Mouse (Mus musculus) heart, postnatal 10 days (tissue): ENCODE data around the gene Ptpa. TPM values are rescaled to one million over a fixed set of nuclear protein-coding genes. Genes with fewer than 3 reads are reported as not detected.

Source experiments
- DNase-seq, 2 experiments: peaks; one replicate each; pipeline ENCODE4 v3.0.0; 2021
- intact Hi-C: fragments of 180-260 bp; cut with DNase I; formaldehyde crosslinking; loops from one replicate; pipeline ENCODE4 v1.15.1; 2025
- total RNA-seq, 2 experiments: library from RNA; stranded (reverse); gene quantifications; 2 replicates each; pipeline ENCODE4 v1.2.3; 2021

Ptpa gene
- total RNA-seq, 2 experiments from 2014 or later, result 125 to 133 TPM

DNA sequence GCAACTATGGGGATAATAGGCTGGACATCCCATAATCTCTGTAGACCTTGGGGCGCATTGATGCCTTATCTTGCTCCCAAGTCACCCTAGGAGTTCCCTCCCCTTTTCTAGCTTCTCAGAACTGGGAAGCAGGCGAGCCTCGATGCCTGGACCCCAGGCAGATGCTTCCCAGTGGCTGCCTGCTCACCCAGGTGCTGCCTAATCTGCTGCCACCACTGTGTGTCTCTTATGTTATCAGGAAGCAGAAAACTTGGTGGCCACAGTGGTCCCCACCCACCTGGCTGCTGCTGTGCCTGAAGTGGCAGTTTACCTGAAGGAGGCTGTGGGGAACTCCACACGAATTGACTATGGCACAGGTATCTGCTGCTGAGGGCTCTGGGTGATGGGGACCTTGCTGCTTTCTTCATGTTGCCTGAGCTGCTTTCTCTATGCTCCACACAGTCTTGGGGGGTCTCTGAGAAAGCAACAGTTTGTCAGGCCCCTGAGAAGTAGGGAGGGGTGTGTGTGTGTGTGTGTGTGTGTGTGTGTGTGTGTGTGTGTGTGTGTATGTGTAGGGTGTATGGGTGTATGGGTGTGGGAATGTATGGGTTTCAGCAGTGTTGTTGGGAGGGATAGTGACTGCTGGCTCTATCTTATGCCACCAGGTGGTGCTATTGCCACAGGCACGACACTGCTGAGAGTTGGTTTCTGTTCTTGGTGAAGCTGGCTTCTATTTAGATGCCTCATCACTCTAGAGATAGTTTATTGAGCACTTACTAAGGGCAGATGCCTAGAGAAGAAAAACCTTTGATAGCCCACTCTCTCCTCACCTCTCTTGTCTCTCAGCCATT lies 19.7 kb downstream of the Ptpa start:
- intact Hi-C loops, result loop anchor here (1.0 to 5.0 kb wide), 4 partner anchors 109 to 499 kb away; no protein-coding TSS in a partner anchor
- DNase-seq, result peak; percentile 81 to 85

DNA sequence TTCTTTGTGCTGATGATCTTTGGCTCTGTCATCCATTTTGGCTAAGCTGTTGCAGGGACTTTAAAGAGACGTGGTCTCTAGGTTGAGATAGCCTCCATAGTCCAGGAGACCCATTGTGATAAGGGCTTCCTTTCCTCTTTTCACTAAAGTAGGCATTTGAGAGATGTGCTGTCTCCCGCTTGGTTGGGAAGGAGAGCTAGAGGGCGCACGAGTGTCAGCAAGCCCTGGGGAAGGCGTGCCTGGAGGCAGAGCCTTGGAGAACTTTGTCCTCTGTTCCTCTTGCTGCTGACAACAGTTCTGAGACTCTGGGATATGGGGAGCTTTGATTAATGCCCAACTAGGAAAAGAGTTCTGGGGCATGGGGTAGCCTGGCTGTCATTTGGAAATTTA lies 20.3 kb downstream of the Ptpa start:
- intact Hi-C loops, result loop anchor here (2.0 to 5.0 kb wide), 2 partner anchors 109 to 166 kb away; no protein-coding TSS in a partner anchor
- peak; percentile 71 to 74 for DNase-seq

DNA sequence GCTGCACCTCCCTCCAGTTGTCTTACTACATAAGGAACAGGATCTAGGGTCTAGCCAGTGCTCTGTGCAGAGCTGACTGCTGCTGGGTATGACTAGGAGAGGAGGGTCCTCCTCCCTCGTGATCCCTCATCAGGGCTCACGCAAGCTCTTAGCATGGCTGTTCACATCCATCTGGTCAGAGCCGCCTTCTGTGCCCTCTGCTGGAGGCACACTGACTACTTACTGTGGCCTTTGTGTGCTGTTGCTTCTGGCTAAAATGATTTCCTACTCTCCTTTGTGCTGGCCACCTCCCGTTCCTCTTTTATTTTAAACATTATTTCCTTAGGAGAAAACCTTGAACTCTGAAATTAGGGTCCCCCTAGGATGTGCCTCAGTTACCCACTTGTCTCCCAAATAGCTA lies 21.0 kb downstream of the Ptpa start:
- no peak for DNase-seq
- intact Hi-C loops, result loop anchor here (2.0 to 5.0 kb wide), 2 partner anchors 108 to 165 kb away; no protein-coding TSS in a partner anchor

DNA sequence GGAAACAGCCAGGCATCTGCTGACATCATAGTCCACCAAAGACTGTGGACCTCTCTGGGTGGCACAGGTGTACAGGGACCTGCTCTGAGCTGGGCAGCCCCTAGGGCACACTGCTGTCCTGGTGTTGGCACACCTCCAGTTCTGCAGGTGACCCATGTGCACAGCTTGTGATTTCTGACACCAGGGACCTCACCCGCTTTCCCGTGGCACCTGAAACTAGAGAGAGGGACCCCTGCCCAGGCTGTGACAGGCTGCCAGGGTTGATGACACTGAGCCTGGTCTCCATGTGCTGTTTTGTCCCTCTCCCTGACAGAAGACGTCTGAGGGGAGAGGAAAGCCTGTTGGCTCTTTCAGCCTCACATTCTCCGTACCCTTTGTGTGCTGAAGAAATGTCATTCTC lies 22.0 kb downstream of the Ptpa start:
- DNase-seq, result no peak
- intact Hi-C loops, result loop anchor here (2.0 to 5.0 kb wide), 2 partner anchors 107 to 165 kb away; no protein-coding TSS in a partner anchor

DNA sequence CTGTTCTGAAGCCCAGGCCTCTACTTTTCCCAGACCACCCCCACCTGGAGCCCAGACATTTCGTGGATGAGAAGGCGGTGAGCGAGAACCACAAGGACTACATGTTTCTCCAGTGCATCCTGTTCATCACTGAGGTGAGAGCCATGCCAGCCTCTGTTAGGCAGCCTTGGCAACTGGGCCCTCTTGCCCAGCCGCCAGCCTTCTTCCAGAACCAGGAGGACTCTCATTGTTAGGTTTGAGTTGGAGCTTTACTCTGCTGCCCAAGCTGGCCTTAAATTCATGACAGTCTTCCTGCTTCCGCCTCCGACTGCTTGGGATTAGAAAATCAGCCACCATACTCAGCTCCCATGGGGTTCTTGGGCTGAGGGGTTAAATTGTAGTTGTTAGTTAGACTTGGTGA lies 23.8 kb downstream of the Ptpa start:
- intact Hi-C loops, result loop anchor here (2.0 to 5.0 kb wide), 2 partner anchors 163 to 355 kb away; no protein-coding TSS in a partner anchor
- DNase-seq, result no peak

DNA sequence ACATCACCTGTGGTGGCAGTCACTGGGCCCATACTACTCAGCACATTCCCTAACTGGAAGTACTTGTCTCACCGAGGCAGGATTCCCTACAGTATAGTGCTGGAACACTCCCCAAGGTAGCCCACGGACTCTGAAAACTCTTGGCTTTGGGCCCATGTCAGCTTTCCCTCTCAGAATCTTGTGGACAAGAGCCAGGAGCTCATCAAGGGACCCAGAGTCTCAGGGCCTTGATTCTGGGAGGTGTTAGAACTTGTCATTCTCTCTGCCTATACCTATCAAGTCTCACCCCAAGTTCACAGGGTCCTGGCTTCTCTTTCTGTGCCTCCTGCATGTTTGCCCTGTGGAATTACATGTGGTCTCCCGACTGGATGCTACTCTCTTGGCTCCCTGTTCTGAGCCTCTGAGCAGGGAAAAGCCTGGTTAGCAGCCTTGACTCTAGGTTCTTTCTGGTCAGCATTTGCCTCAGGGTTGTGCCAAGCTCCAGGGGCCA lies 24.4 kb downstream of the Ptpa start:
- peak; percentile 57 to 63 for DNase-seq
- intact Hi-C loops, result loop anchor here (2.0 kb wide), 1 partner anchor 355 kb away; no protein-coding TSS in a partner anchor

DNA sequence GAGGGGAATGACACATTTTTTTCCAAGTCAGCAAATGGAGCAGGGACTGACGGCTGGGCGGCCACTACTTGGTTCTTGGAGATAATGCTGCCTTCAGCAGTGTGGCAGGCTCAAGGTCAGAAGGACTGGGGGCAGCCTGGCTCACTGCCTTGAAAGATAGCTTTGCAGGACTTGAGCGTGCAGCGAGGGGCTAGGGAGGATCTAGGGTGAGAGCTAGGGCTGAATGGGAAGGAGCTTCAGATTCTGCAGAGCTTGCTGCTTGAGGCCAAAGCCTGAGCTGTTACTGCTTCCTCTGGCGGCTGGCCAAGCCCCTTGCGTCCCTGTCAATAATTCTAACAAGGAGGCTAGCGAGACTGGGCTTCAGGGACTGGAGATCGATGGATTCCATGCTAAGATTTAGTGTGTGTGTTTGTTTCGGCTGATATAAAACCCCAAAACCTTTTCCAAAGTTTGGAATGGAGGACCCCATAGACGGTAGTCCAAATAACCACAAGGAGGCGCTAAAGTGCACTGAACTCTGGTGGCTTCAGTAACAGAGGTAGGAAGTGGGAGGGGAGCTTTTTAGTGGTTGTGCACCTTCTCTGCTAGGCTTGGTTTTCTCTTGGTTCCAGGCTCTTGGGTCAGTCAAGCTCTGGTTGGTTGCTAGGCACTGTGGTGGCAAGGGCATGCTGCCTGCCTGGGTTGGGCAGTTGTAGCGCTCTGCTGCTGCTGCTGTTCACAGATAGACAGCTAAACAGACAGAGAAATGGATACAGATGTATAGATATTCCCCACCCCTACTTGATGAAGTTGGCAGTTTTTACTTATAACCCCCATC lies 25.1 kb downstream of the Ptpa start:
- peak; percentile 88 to 89 for DNase-seq
- intact Hi-C loops, result loop anchor here (1.0 to 2.0 kb wide), 2 partner anchors 29 to 354 kb away; no protein-coding TSS in a partner anchor

DNA sequence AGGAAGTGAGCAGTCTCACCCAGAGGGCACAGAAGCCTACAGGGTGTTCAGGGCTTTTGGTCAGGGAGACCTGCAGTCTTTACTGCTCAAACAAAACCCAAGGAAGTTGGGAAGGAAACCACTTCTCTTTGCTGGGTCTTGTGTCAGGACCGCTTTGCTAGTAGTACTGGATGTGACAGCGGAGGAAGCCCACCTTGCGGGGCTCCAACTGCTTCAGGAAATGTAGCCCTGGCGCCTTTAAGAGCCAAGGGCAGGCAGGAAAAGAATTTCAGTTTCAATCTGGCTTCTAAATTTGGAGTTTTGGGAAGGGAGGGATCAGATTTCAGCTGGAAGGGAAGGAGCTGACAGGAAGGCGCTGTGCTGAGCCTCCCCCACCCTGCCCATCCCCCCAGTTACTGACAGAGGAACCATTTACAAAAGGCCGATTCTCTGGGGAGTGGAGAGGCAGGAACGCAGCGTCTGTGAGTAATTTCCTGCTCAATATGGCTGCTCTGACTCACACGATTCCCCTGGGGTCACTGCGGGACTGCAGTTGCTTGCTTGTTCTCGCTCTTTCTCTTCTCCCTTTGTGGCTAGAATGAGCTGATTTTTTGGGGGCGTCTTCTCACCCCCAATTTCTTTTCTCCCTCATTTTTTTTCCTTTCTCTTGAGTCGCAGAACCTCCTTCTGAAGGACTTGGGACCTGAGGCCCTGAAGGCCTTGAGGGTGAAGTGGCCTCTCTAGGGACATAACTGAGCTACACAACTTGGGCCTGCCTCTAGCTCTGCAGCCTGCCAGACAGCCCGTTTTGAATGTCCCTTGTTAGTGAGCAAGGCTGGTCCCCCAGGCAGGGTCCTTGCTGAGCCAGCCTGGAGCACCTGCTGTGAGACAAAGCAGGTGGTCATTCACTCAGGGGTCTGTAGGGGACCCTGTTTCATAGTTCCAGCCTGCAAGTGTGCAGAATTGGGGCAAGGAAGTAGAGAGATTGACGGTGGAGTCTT lies 26.0 kb downstream of the Ptpa start:
- peak; percentile 93 to 94 for DNase-seq
- intact Hi-C loops, result loop anchor here (1.0 to 2.0 kb wide), 2 partner anchors 28 to 353 kb away; no protein-coding TSS in a partner anchor

DNA sequence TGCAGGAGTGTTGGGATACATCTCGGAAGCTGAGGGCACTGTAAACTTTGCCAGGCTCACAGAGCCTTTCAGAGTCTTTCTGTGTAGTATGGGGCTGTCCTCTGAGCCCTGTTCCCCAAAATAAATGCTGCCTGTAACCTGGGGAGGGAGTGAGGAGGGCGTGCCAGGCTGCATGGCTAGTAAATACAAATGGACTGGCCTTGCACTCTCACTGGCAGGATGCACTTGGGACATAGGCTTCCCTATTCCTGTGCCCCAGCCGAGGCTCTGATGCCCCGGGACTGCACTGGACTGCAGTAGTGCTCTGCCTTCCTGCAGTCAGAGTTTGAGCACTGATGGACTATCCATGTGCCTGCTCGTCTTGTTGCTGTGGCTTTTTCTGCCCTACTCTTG lies 26.7 kb downstream of the Ptpa start:
- DNase-seq, result peak; percentile 46 to 51
- intact Hi-C loops, result no loop called here

DNA sequence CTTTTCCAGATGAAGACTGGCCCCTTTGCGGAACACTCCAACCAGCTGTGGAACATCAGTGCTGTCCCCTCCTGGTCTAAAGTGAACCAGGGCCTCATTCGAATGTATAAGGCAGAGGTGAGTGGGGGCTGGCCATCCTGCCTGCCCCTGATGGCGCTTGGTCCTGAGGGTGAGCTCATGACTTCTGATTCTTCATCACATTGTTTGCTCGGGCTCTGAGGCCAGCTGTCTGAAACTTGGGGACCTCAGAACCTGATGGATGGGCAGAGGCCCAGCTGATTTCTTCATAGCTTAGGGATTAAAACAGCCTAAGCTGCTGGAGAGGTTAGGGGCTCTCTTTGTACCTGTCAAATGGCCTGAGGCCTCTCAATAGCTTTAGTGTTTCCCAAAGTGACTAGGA lies 27.4 kb downstream of the Ptpa start:
- DNase-seq, result no peak
- intact Hi-C loops, result no loop called here

DNA sequence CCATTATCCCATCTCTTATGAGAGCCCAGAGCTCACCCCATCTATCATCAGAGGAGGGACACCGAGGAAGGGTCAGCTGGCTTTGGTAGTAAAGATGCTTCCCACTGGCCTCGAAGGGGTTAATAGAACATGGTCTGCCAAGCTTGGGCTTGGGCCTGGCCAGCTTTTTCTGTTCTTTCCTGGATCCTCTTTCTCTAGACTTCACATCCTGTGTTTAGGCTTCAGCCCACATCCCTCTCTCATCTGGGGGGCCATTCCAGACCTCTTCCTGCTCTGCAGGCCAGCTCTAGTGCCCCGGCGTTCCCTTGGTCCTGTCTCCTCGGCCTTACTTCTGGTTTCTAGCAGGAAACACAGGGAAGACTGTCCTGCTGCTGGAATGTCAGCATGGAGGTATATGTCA lies 28.2 kb downstream of the Ptpa start:
- intact Hi-C loops, result no loop called here
- DNase-seq, result no peak

DNA sequence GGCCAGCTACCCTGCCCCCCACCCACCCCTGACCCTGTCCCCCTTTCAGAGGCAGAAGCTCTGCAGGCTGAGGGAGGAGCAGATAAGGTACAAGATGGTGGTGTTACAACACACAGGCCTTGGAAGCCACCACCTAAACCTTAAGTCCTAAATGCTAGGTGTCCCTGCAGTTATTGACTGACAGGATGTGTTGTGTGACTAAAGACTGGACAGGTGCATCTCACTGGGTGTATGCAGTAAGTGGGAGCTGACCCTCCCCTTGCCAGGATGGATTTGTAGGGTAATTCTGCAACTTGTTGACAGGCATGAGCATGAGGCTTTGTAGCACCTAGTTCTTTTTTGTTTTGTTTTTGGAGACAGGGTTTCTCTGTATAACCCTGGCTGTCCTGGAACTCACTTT lies 28.6 kb downstream of the Ptpa start:
- intact Hi-C loops, result no loop called here
- no peak for DNase-seq

DNA sequence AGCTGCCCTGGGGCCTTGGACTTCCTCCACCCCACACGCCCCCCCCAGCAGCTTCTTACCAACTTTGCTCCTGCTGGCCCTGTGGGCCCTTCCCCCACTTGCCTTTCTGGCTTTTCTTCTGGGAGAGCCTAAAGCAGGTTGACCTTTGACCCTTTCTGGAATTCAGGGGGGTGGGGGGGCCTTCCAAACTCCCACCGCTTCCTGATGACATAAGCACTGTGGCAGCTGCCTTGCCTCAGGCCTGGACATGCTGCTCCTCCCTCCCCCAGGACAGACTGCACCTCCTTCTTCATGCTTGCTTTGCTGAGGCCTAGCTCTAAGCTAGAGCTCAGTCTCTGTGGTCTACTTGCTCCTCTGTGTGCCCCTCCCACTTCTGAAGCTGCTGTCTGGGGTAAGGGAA lies 29.5 kb downstream of the Ptpa start:
- intact Hi-C loops, result no loop called here
- DNase-seq, result peak; percentile 64

DNA sequence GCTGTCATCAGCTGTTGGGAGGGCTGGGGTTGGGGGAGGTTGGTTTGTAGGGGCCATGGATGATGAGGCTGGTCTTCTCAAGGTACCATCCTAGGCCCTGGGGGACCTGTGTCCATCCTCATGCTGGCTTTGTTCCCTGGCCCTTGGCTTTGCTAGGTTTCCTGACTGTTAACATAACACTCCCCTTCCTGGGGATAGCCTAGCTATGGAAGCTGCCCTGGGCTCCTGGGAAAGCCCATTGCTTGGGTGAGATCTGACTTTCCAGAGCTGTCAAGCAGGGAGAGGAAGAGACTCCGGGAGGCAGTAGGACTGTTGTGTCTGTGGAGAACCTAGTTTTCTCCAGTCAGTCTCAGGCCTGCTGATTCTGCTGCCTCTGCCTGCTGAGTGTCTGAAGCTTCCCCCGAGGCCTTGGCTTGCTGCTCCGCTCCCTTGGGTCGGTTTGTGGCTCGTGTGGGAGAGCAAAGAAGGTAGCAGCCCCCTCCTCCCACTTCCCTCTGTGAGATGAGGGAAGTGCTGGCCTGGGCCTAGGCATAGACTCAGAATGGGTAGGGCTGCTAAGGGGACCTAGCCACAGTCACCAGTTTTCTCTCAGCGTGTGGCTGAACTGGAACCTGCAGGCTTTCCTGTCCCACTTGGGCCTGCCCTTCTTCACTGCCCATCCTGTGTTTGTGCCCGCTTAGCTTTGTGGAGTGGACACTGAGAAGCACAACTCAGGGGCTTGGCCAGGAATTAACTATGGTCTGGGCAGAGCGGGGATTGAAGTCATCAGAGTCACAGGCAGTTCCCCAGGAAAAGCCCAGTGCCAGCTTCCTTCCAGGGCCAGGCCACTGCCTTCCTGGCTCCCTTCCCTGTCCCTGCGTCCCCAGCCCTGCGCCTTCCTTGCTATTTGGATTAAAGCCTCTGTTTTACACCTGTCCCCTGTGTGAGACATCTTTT lies 31.3 kb downstream of the Ptpa start:
- DNase-seq, result peak in 1 of 2 experiments; percentile 46
- intact Hi-C loops, result no loop called here

DNA sequence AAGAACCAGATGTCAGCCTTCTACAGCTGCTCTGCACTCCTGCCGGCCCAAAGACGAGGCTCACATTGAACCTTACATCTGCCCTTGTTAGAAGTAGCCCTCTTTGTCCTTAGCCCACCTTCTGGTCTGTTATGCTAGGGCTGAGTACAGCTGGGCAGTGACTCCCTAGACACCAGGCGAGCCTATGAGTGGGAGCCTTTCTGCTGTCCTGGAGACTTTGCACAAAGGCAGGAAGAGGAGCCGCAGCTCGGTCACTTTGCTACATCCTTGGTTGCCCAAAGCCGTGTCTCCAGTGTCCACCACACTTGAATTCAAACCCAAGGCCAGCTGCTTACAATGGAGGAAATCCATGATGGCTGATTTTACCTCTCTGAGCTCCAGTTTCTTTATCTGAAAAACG lies 32.5 kb downstream of the Ptpa start:
- peak in 1 of 2 experiments; percentile 42 for DNase-seq
- intact Hi-C loops, result no loop called here

DNA sequence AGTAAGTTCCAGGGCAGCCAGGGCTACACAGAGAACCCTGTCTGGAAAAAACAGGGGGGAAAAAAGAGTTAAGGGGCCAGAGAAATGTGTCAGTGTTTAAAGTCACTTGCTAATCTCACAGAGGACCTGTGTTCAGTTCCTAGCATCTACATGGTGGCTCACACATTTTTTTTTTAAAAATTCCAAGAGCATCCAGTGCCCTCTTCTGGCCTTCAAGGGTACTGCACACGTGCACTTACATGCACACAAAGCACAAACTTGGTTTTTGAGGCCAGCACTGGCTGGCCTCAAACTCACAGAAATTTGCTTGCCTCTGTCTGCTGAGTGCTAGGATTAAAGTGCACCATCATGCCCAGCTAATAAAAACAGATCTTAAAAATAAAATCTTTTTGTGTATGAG lies 34.7 kb downstream of the Ptpa start:
- DNase-seq, result no peak
- intact Hi-C loops, result no loop called here

DNA sequence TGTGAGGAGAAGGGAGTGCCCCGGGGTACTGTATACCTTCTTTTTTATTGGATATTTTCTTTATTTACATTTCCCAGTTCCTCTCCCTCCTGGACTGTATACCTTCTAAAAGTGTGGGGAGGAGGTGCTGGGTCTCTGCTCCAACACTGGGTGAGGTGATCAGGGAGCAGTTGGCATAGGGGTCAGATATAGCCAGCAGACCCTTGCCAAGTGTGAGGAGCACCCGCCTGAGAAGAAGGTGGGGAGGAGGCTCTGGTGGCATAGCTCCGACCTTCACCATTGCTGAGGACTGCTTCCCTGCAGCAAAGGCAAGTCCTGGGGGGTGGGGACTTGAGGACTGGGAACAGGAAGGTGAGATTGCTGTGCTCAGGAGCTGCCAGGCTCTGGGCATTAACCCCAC lies 35.7 kb downstream of the Ptpa start:
- intact Hi-C loops, result no loop called here
- DNase-seq, result no peak

DNA sequence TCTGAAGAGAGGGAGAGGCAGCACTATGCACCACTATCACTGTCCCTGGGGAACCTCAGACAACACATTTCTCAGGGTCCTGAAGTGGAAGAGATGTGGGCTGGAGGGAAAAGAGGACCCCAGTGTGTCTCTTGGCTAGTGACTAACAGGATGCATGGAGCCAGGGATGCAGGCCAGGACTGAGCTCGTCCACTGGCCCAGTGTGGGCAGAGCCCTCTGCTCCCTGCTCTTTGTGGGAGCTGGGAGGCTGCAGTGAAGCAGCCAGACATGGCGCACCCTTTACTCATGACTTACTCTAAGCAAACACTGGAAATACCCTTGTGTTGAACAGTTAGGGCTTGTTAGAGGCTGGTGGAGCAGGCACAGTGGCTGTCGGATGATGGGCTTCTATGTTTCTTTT lies 37.7 kb downstream of the Ptpa start:
- intact Hi-C loops, result no loop called here

DNA sequence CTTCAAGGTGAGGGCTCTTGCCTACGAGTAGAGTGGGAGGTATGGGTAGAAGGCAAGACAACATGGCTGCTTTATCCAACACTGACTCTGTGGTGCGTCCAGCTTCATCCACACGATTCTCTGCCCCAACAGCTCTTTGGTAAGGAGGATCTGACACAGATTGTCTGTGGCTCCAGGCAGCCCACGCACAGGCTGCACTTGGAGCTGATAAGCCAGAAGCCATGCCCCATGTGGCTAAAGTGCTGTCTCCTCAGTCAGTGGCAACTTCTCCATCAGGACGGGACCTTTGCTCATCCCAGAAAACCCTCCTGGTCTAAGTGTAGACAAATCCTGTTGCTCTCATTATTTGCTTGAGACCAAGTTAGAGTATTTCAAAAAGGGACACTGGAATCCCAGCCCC lies 38.7 kb downstream of the Ptpa start:
- intact Hi-C loops, result no loop called here
- no peak for DNase-seq

More for the DNA sequence above, 37.7 kb downstream of the Ptpa start:
- no peak for DNase-seq
